Mouse (Mus musculus) intestine, embryonic 14.5 days (tissue): ENCODE results near the gene Ptpn4. TPM values are rescaled to one million over a fixed set of nuclear protein-coding genes. Genes with fewer than 3 reads are reported as not detected.

Source experiments
- ATAC-seq: fragments of 200-750 bp; cut with Nextera tagmentation; replicated peaks from 2 replicates; pipeline ENCODE4 v1.8.0; 2017; ENCODE audit warnings: low read depth, moderate number of reproducible peaks, moderate TSS enrichment, moderate library complexity; ENCODE audit not compliant: low FRiP score, low TSS enrichment
- DNase-seq: peaks from one replicate; pipeline ENCODE4 v3.0.0-alpha.2; 2018; ENCODE audit warnings: low spot score
- H3K27ac ChIP-seq: fragments of 300-500 bp; sonication (generic); 2 replicates; pipeline ENCODE4 v1.5.1; 2014; ENCODE audit warnings: low read depth, mild to moderate bottlenecking, control low read depth
- H3K27me3 ChIP-seq: fragments of 300-500 bp; sonication (generic); replicated peaks from 2 replicates; pipeline ENCODE4 v1.6.1; 2014; ENCODE audit warnings: low read length, control low read depth; ENCODE audit not compliant: control insufficient read depth, insufficient read depth
- H3K36me3 ChIP-seq: fragments of 300-500 bp; sonication (generic); 2 replicates; pipeline ENCODE4 v1.6.1; 2014; ENCODE audit warnings: low read length, control low read depth; ENCODE audit not compliant: control insufficient read depth, insufficient read depth
- H3K4me1 ChIP-seq: fragments of 300-500 bp; sonication (generic); replicated peaks from 2 replicates; pipeline ENCODE4 v1.6.1; 2014; ENCODE audit warnings: low read length, control low read depth, mixed read lengths; ENCODE audit not compliant: control insufficient read depth, insufficient read depth
- H3K4me2 ChIP-seq: fragments of 300-500 bp; sonication (generic); 2 replicates; pipeline ENCODE4 v1.6.1; 2014; ENCODE audit warnings: low read length
- H3K4me3 ChIP-seq: fragments of 300-500 bp; sonication (generic); 2 replicates; pipeline ENCODE4 v1.5.1; 2014; ENCODE audit warnings: low read depth, low read length, control low read depth, mixed read lengths
- H3K9ac ChIP-seq: fragments of 300-500 bp; sonication (generic); 2 replicates; pipeline ENCODE4 v1.6.1; 2014; ENCODE audit warnings: mild to moderate bottlenecking, low read length
- H3K9me3 ChIP-seq: fragments of 300-500 bp; sonication (generic); 2 replicates; pipeline ENCODE4 v1.6.1; 2016; ENCODE audit warnings: low read length, control low read depth; ENCODE audit not compliant: control insufficient read depth
- WGBS: fragments of 180-500 bp; shearing (Covaris S2); extraction: QIAGEN DNeasy Blood & Tissue Kit; methylation state at CpG from one replicate; pipeline ENCODE4 v1.1.7; 2014; 5-methylcytosine and 5-hydroxymethylcytosine counted together
- polyA plus RNA-seq: library from polyadenylated mRNA; unstranded; fragments of >200 nt; fragmentation: Nextera tagmentation; extraction: Ambion mirVana; gene quantifications from 2 replicates; pipeline ENCODE4 v1.2.1, GENCODE M21; 2014

The Ptpn4 gene
- 7.2 and 10.4 TPM in 2 replicates for polyA plus RNA-seq

GRCm38 (mm10) chr1:119837035-119837751 is at the start of gene Ptpn4:
TSS of gene Ptpn4 (minus strand) at chr1:119837613.
- H3K9me3 ChIP-seq, result no peaks in the 10 kb centered on the region
- H3K4me2 ChIP-seq, result peak within 1 kb of the TSS; percentile 72
- ATAC-seq, result peak; percentile 100
- peak; percentile 98 for DNase-seq
- H3K36me3 ChIP-seq, result no peaks in the 10 kb centered on the region
- peak within 1 kb of the TSS; percentile 70 for H3K4me3 ChIP-seq
- peak within 1 kb of the TSS; percentile 83 for H3K9ac ChIP-seq
- peaks cover 6% of the 10 kb centered on the region; the same call in 1 of the 2 replicates for H3K4me1 ChIP-seq
- no peaks in the 10 kb centered on the region for H3K27me3 ChIP-seq
- peak within 1 kb of the TSS; percentile 86 for H3K27ac ChIP-seq
- WGBS, result 1% methylated on average over 71 of the region's 79 CpGs

- 38% methylated on average over 7 of the region's 7 CpGs for WGBS
- no peak overlapping the region for H3K27ac ChIP-seq
- H3K36me3 ChIP-seq, result no peaks in the 10 kb centered on the region
- H3K27me3 ChIP-seq, result no peaks in the 10 kb centered on the region
- no peak overlapping the region for H3K4me3 ChIP-seq
- H3K4me2 ChIP-seq, result no peak overlapping the region
- ATAC-seq (no peak), DNase-seq (no peak)
- H3K9me3 ChIP-seq, result no peaks in the 10 kb centered on the region
- H3K9ac ChIP-seq, result no peak overlapping the region
- no peaks in the 10 kb centered on the region for H3K4me1 ChIP-seq
Measured at GRCm38 (mm10) chr1:119886320-119886719, 48.9 kb upstream of the Ptpn4 start.

- H3K36me3 ChIP-seq, result no peaks in the 10 kb centered on the region
- no peak overlapping the region for H3K27ac ChIP-seq
- WGBS, result 88% methylated on average over 3 of the region's 3 CpGs
- no peaks in the 10 kb centered on the region for H3K9me3 ChIP-seq
- H3K27me3 ChIP-seq, result no peaks in the 10 kb centered on the region
- DNase-seq (no peak), ATAC-seq (no peak)
- H3K4me3 ChIP-seq, result no peak overlapping the region
- H3K9ac ChIP-seq, result no peak overlapping the region
- no peaks in the 10 kb centered on the region for H3K4me1 ChIP-seq
- no peak overlapping the region for H3K4me2 ChIP-seq
Measured at GRCm38 (mm10) chr1:119884272-119884671, 46.9 kb upstream of the Ptpn4 start.

GRCm38 (mm10) chr1:119878909-119879308 is 41.5 kb upstream of the Ptpn4 start:
- no peaks in the 10 kb centered on the region for H3K4me1 ChIP-seq
- no peaks in the 10 kb centered on the region for H3K27me3 ChIP-seq
- H3K4me3 ChIP-seq, result no peak overlapping the region
- H3K9ac ChIP-seq, result no peak overlapping the region
- H3K36me3 ChIP-seq, result no peaks in the 10 kb centered on the region
- DNase-seq, result no peak
- no peak overlapping the region for H3K4me2 ChIP-seq
- no peak overlapping the region for H3K27ac ChIP-seq
- 83% methylated on average over 7 of the region's 7 CpGs for WGBS
- no peaks in the 10 kb centered on the region for H3K9me3 ChIP-seq
- no peak for ATAC-seq

- no peak overlapping the region for H3K4me2 ChIP-seq
- DNase-seq (no peak), ATAC-seq (no peak)
- no peak overlapping the region for H3K9ac ChIP-seq
- no peak overlapping the region for H3K27ac ChIP-seq
- H3K27me3 ChIP-seq, result no peaks in the 10 kb centered on the region
- no peaks in the 10 kb centered on the region for H3K9me3 ChIP-seq
- no peaks in the 10 kb centered on the region for H3K36me3 ChIP-seq
- WGBS, result 81% methylated on average over 4 of the region's 4 CpGs
- no peak overlapping the region for H3K4me3 ChIP-seq
- H3K4me1 ChIP-seq, result no peaks in the 10 kb centered on the region
Measured at GRCm38 (mm10) chr1:119877469-119877868, 40.1 kb upstream of the Ptpn4 start.

- Histone ChIP-seq H3K27ac (no peak overlapping the region), H3K4me2 (no peak overlapping the region), H3K4me3 (no peak overlapping the region), H3K9me3 (no peaks in the 10 kb centered on the region), H3K4me1 (no peaks in the 10 kb centered on the region), H3K36me3 (no peaks in the 10 kb centered on the region), H3K27me3 (no peaks in the 10 kb centered on the region), H3K9ac (no peak overlapping the region)
- 73% methylated on average over 13 of the region's 13 CpGs for WGBS
- DNase-seq (no peak), ATAC-seq (no peak)
Measured at GRCm38 (mm10) chr1:119868395-119869161, 31.2 kb upstream of the Ptpn4 start.

- no peaks in the 10 kb centered on the region for H3K9me3 ChIP-seq
- no peak overlapping the region for H3K4me2 ChIP-seq
- 68% methylated on average over 2 of the region's 2 CpGs for WGBS
- ATAC-seq (no peak), DNase-seq (no peak)
- no peak overlapping the region for H3K4me3 ChIP-seq
- H3K36me3 ChIP-seq, result no peaks in the 10 kb centered on the region
- no peak overlapping the region for H3K27ac ChIP-seq
- no peaks in the 10 kb centered on the region for H3K4me1 ChIP-seq
- H3K27me3 ChIP-seq, result no peaks in the 10 kb centered on the region
- no peak overlapping the region for H3K9ac ChIP-seq
Measured at GRCm38 (mm10) chr1:119867300-119867699, 29.9 kb upstream of the Ptpn4 start.

- Histone ChIP-seq H3K27me3 (no peaks in the 10 kb centered on the region), H3K9ac (no peak overlapping the region), H3K36me3 (no peaks in the 10 kb centered on the region), H3K9me3 (no peaks in the 10 kb centered on the region), H3K4me1 (no peaks in the 10 kb centered on the region), H3K4me3 (no peak overlapping the region), H3K27ac (no peak overlapping the region), H3K4me2 (no peak overlapping the region)
- no peak for ATAC-seq
- DNase-seq, result no peak
- 76% methylated on average over 6 of the region's 6 CpGs for WGBS
Measured at GRCm38 (mm10) chr1:119865311-119865710, 27.9 kb upstream of the Ptpn4 start.
